Mouse (Mus musculus) limb, embryonic 12.5 days (tissue): ENCODE results near the gene Gm21962. TPM values are rescaled to one million over a fixed set of nuclear protein-coding genes. Genes with fewer than 3 reads are reported as not detected.

ENCODE experiments used
- microRNA-seq: library from miRNA; unstranded; fragments of <30 nt; microRNA quantifications from one replicate; pipeline ENCODE4, GENCODE M21; 2017
- polyA plus RNA-seq: library from polyadenylated mRNA; unstranded; fragments of >200 nt; fragmentation: Nextera tagmentation; extraction: Ambion mirVana; gene quantifications from 2 replicates; pipeline ENCODE4 v1.2.1, GENCODE M21; 2016

Gm21962 gene
- polyA plus RNA-seq, 1 experiment from 2014 or later = not detected

Small RNAs within 50 kb of the gene (microRNA-seq; reads per million reads assigned to microRNA genes)
- not detected for gene Gm22468

Other genes with a start within 250 kb of the Gm21962 start
- gene Ddit4l, start 49.9 kb upstream of the Gm21962 start, polyA plus RNA-seq = 8.2 and 12.3 TPM in 2 replicates
- gene H2afz, start 193.0 kb downstream of the Gm21962 start, polyA plus RNA-seq = 2,591 and 2,901 TPM in 2 replicates
- 11.0 and 11.6 TPM in 2 replicates for gene Dnajb14, start 196.2 kb downstream of the Gm21962 start, polyA plus RNA-seq
- 94.0 and 98.3 TPM in 2 replicates for gene Lamtor3, start 247.0 kb downstream of the Gm21962 start, polyA plus RNA-seq